Mouse (Mus musculus) cortical plate, adult 2 months (tissue): ENCODE results near the gene Scgb1c1.

Experiments used
- CTCF ChIP-seq: fragments of 200-500 bp; IDR thresholded peaks from 2 replicates; pipeline ENCODE4 v1.5.1; 2011; ENCODE audit warnings: mild to moderate bottlenecking, control low read depth, low read length; ENCODE audit not compliant: insufficient read depth; ENCODE audit errors: extremely low read depth
- POLR2A ChIP-seq: fragments of 200-500 bp; IDR thresholded peaks from 2 replicates; pipeline ENCODE4 v1.6.1; 2011; ENCODE audit warnings: mild to moderate bottlenecking, low read length, control low read depth; ENCODE audit not compliant: insufficient read depth; ENCODE audit errors: extremely low read depth

GRCm38 (mm10) chr7:140853386-140853785, 8.0 kb downstream of the Scgb1c1 start:
- TF ChIP-seq POLR2A, result no peak
- no peak for TF ChIP-seq CTCF
